Mouse (Mus musculus) CH12.LX (cell line): ENCODE measurements around the gene Igsf21.

Experiments
- CHD1 ChIP-seq: IDR thresholded peaks from 2 replicates; pipeline ENCODE4 v1.6.1; 2012; ENCODE audit warnings: low read depth, low read length, improper control_type of control experiment, inconsistent platforms
- SMC3 ChIP-seq: IDR thresholded peaks from 2 replicates; pipeline ENCODE4 v1.6.1; 2011; ENCODE audit warnings: low read depth, low read length, improper control_type of control experiment
- TCF12 ChIP-seq: IDR thresholded peaks from 2 replicates; pipeline ENCODE4 v1.6.1; 2014; ENCODE audit warnings: low read depth, mild to moderate bottlenecking, inconsistent platforms, low read length, improper control_type of control experiment
- ZC3H11A ChIP-seq: IDR thresholded peaks from 2 replicates; pipeline ENCODE4 v1.6.1; 2012; ENCODE audit warnings: low read depth, mild to moderate bottlenecking, inconsistent platforms, low read length, improper control_type of control experiment

- no peak for TF ChIP-seq CHD1
- no peak for TF ChIP-seq TCF12
- no peak for TF ChIP-seq SMC3
- no peak for TF ChIP-seq ZC3H11A
These were observed 145.5 kb downstream of the Igsf21 start for GRCm38 (mm10) chr4:140101106-140101505.
